Comparison of ENCODE assay signal across 11 mouse cellular contexts in the genomic region with DNA sequence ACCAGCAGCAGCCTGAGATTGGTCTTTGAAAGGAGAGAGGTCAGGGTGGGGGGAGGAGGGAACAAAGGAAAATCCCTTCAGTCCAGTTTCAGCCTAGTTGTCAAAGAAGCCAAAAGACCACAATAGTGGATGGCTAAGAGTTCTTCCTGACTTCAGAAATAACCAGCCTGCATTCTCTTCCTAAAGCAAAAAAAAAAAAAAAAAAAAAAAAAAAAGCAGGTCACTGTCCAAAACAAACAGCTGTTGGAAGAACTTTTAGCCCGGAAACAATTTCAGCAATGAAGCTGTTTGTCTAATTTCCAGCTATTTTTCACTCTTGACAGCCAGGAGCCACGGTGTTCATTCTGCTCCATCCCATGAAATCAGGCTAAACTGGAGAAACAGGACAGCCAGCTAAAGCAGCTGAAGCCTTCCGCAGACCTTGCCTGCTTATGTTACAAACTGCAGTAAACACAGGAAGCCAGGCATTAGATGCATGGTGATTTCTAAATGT.
DNase-seq lines count a peak whose midpoint lies in the region; ATAC-seq lines count a peak whose summit lies in the region.
"Had no signal": no experiment of that assay in that cellular context is flagged by ENCODE, and none has a peak within 500 bp of the region (broad histone marks: within the 10 kb centered on the region; RNA-seq: fewer than 3 reads in every experiment).

No protein-coding gene starts in this region.

- H3K27ac ChIP-seq in heart, embryonic 11.5 days (ENCODE audit: low read depth, low read length) = no peak overlapping the region
- 0 out of 2 replicates have a peak overlapping the region, but pooled peaks have one; percentile 17 for H3K27ac ChIP-seq in embryonic facial prominence, embryonic 15.5 days (replicated peaks)
- peak overlapping the region; percentile 63; the same call in 1 of the 2 replicates for H3K27ac ChIP-seq in kidney, embryonic 16.5 days (ENCODE audit: low read length)
- H3K27ac ChIP-seq: liver, embryonic 12.5 days had no signal

- no peak overlapping the region for H3K4me2 ChIP-seq in heart, embryonic 11.5 days
- H3K4me2 ChIP-seq in embryonic facial prominence, embryonic 15.5 days (replicated peaks) = no peak overlapping the region
- H3K4me2 ChIP-seq in kidney, embryonic 16.5 days (replicated peaks; ENCODE audit: low read depth, low read length) = peak overlapping the region; percentile 34; the same call in 1 of the 2 replicates
- H3K4me2 ChIP-seq: liver, embryonic 12.5 days had no signal

- no peaks in the 10 kb centered on the region for H3K27me3 ChIP-seq in heart, embryonic 11.5 days (ENCODE audit: control insufficient read depth, insufficient read depth, low read length)
- no peaks in the 10 kb centered on the region for H3K27me3 ChIP-seq in embryonic facial prominence, embryonic 15.5 days
- no peaks in the 10 kb centered on the region for H3K27me3 ChIP-seq in kidney, embryonic 16.5 days (ENCODE audit: insufficient read depth, low read length)
- H3K27me3 ChIP-seq: CH12.LX; liver, embryonic 12.5 days had no signal

- no peaks in the 10 kb centered on the region for H3K36me3 ChIP-seq in heart, embryonic 11.5 days (ENCODE audit: control insufficient read depth, insufficient read depth, low read length)
- no peaks in the 10 kb centered on the region for H3K36me3 ChIP-seq in embryonic facial prominence, embryonic 15.5 days
- H3K36me3 ChIP-seq in kidney, embryonic 16.5 days (ENCODE audit: insufficient read depth, low read length) = no peaks in the 10 kb centered on the region
- H3K36me3 ChIP-seq: liver, embryonic 12.5 days had no signal

- no peak overlapping the region for H3K9ac ChIP-seq in heart, embryonic 11.5 days (ENCODE audit: low read depth, low read length)
- H3K9ac ChIP-seq in embryonic facial prominence, embryonic 15.5 days = no peak overlapping the region
- H3K9ac ChIP-seq in kidney, embryonic 16.5 days (replicated peaks; ENCODE audit: low read length) = no peak overlapping the region
- H3K9ac ChIP-seq: liver, embryonic 12.5 days had no signal

- H3K9me3 ChIP-seq in heart, embryonic 11.5 days (replicated peaks; ENCODE audit: control insufficient read depth, low read length) = no peaks in the 10 kb centered on the region
- no peaks in the 10 kb centered on the region for H3K9me3 ChIP-seq in embryonic facial prominence, embryonic 15.5 days (replicated peaks)
- no peaks in the 10 kb centered on the region for H3K9me3 ChIP-seq in kidney, embryonic 16.5 days (ENCODE audit: low read length)
- H3K9me3 ChIP-seq: liver, embryonic 12.5 days had no signal

- no peak overlapping the region for H3K4me3 ChIP-seq in heart, embryonic 11.5 days (ENCODE audit: low read depth, low read length)
- H3K4me3 ChIP-seq in embryonic facial prominence, embryonic 15.5 days (replicated peaks) = no peak overlapping the region
- H3K4me3 ChIP-seq in kidney, embryonic 16.5 days (ENCODE audit: low read length) = no peak overlapping the region
- H3K4me3 ChIP-seq: liver, embryonic 12.5 days had no signal

- no peak for ATAC-seq in heart, embryonic 11.5 days (replicated peaks; ENCODE audit: insufficient number of reproducible peaks, low FRiP score, low TSS enrichment)
- no peak for ATAC-seq in embryonic facial prominence, embryonic 15.5 days (ENCODE audit: insufficient number of reproducible peaks, low FRiP score, low TSS enrichment, low read depth)
- peak; percentile 90 for ATAC-seq in kidney, embryonic 16.5 days (ENCODE audit: low FRiP score, low TSS enrichment)
- ATAC-seq in inflammation-experienced regulatory T-cells, adult 6 months = no peak
- ATAC-seq: liver, embryonic 12.5 days had no signal

- H3K4me1 ChIP-seq in heart, embryonic 11.5 days (ENCODE audit: control insufficient read depth, insufficient read depth, low read length) = no peaks in the 10 kb centered on the region
- H3K4me1 ChIP-seq in embryonic facial prominence, embryonic 15.5 days = 0 out of 2 replicates have a peak, but pooled peaks cover 6% of the 10 kb centered on the region
- H3K4me1 ChIP-seq in kidney, embryonic 16.5 days (ENCODE audit: insufficient read depth, low read length) = 0 out of 2 replicates have a peak, but pooled peaks cover 3% of the 10 kb centered on the region
- H3K4me1 ChIP-seq: liver, embryonic 12.5 days had no signal

- peak; percentile 37 to 45 for DNase-seq in heart, adult 18-20 months
- peak; percentile 11 for DNase-seq in MN1 (ENCODE audit: low spot score)
- DNase-seq in frontal cortex, adult 2 months (ENCODE audit: extremely low spot score in 1 of 2, low spot score in 1 of 2) = no peak
- no peak for DNase-seq in urinary bladder, adult 2 months (ENCODE audit: low spot score)
- DNase-seq: thymus, postnatal 4 days had no signal

- WGBS in heart, embryonic 11.5 days (ENCODE audit: insufficient replicate concordance) = 58% methylated on average over 3 of the region's 3 CpGs
- WGBS in embryonic facial prominence, embryonic 15.5 days = 17% methylated on average over 3 of the region's 3 CpGs
- 9% methylated on average over 3 of the region's 3 CpGs for WGBS in kidney, embryonic 16.5 days

Comparison
In these comparisons a context has a peak if more than half of its experiments do, and no peak if none do; other contexts are left out.
1. DNase-seq: peak in heart, adult 18-20 months (2 of 2) and MN1 (single experiment); none in frontal cortex, adult 2 months (0 of 2) and urinary bladder, adult 2 months (single experiment).